Mouse (Mus musculus) spleen, adult 18-20 months (tissue): Measurements from ENCODE around the gene Olfr1046.
"Not testable (repeated sequence)": the region's sequence is repeated elsewhere in the genome, so short reads cannot be mapped to it uniquely, and the experiment has no call there.

Source experiments
- DNase-seq, 2 experiments: peaks; one replicate each; pipeline ENCODE4 v3.0.0; 2022; ENCODE audit warnings: mixed read lengths in 2 of 2

Gene Olfr1046

DNA sequence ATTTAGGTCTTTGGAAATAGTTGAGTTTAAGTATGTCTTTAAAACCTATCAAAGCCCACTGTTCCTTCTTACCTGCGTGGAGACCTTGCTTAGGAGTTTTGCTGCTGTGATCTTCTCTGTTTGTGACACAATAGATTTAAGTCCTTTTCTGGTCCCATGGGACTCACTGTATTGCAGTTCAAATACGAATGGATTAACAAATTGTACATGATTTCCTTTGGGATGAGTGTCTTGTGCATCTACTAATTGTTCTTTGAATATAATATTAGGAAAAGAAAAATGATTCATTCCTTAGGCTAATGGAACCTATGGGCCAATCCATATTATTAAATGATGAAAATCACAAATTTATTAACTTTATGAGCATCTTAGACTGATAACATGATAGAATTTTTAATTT lies at the start of gene Olfr1046:
Olfr1046 (minus strand) TSS at position 101 of the 400 bp plus-strand sequence.
- no peak for DNase-seq

DNA sequence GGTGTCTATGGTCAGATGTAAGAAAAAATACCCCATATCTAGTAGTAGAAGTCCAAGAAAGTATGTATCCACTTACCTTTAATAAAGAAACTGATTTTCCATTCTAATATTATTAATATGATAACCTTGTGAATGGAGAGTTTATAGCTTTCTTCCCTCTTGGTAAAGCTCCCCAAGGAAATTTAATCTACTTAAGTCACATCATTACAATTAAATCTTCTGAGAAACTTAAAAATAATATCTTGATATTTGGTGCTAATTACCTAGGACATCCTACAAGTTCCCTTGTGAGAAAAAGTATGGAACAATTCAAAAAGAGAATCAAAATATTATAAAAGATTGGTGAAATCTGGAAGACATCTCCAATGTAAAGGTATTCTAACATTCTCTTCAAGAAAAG lies 39.1 kb upstream of the Olfr1046 start, which contains the start of gene Olfr1049:
Olfr1049 (minus strand) TSS at position 101 of the 400 bp plus-strand sequence.
- not testable (repeated sequence) for DNase-seq

DNA sequence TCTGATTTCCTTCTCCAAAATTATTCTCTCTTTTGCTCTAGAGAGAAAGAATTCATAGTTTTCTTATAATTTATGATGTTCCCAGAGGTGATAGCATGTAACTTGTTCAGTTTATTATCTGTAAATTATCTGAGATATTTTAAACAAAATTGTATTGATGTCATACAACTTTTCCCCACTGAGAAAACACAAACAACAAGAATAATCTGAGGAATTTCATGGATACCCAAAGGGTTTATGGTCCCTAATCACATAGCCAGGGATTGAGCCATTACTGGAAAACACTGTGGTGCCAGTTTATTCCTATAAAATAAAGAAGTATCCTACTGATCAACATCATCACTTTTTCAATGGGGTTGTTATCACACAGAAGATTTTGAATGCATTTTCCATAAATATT lies 21.1 kb upstream of the Olfr1046 start, which contains the start of gene Olfr1048:
Olfr1048 (minus strand) TSS at position 101 of the 400 bp plus-strand sequence.
- DNase-seq: no peak

DNA sequence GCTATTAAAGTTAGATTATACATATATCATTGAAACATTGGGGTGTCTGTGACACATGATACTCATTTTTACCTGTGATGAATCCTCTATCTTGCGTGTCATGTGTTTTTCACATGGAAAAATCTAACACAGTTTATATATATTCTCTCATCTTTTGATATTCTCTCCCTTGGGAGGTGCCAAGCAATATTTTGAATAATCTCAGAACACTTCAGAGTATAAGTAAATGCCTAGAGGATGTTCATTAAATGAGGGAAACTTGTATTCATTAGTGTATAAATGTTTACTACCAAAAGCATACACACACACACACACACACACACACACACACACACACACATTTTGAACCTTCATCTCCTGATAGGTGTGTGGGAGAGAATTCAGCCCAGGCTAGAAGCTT lies 12.2 kb upstream of the Olfr1046 start, which contains the start of gene Olfr1047:
Olfr1047 (minus strand) TSS at position 101 of the 400 bp plus-strand sequence.
- DNase-seq: no peak

DNA sequence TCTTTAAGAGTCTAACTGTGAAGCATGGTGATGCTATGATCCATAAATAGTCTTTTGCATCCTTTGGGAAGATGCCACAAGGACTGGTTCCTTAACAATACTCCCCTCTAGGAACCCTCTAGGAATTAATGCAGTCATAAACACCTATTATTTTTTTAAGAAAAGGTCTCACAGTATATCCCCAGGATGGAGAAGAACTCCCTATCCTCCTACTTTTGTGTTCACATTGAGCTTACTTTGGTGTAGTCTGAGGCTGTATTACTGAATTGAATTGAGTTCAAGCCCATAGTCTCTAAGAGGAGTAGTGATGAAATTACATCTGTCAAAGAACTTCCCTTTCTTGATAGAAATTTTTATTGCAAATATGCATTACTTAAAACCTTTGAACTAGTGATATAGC lies 16.2 kb downstream of the Olfr1046 start, which contains the start of gene Olfr1045:
Olfr1045 (minus strand) TSS at position 101 of the 400 bp plus-strand sequence.
- DNase-seq: no peak

DNA sequence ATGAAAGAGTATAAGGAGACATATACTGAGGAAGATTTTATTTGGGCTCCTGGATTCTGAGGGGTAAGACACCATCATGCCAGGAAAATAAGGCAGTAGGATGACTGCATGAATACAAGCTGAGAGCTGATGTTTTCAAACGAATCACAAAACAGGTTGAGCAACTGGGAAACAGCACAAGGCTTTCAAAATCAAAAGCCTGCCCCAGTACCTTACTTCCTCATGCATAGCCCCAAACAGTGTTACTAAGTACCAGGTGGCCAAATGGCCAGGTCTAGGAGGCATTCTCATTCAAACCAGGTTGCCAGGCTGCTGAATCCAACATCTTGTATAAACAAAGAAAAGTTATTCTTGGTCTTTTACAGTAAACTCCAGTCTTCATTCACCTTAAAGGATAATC lies 23.3 kb downstream of the Olfr1046 start:
- DNase-seq: no peak

DNA sequence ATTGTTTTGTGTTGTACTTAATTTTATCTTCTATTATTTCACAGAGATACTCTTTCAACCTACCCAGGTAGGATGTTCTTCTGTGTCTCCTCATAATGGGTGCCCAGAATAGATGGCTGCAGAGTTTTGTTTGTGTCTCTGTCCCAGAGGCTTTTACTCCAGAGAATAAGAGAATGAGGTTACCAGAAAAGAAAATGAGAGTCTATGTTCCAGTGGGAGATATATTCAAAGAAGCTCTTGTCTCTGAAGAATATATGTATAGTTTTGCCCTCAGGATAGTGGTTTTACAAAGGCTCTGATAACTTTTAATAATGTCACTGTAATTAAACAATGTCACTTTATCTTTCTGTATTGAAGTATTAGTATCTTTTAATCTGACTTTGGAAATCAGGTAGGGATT lies 33.5 kb downstream of the Olfr1046 start, which contains the start of gene Olfr52:
Olfr52 (minus strand) TSS at position 101 of the 400 bp plus-strand sequence.
- DNase-seq: no peak

DNA sequence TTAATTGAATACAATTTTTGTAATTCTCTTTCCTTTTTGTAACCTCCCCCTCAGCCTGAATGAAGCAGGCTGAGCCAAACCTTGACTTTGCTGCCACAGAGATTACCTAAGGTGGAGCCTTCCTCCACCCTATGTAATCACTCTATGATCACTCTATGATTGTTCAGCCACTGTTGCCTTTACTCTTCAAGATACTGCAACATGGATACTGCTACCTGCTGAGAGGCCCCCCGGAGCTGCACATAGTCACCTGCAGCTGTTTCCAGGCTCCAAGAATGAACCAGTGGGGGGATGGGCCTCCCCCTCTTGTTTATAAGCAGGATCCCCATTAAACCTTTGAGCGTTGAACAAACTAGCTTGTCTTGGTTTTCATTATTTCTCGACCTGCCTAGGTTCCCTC lies 39.2 kb downstream of the Olfr1046 start:
- DNase-seq: no peak

DNA sequence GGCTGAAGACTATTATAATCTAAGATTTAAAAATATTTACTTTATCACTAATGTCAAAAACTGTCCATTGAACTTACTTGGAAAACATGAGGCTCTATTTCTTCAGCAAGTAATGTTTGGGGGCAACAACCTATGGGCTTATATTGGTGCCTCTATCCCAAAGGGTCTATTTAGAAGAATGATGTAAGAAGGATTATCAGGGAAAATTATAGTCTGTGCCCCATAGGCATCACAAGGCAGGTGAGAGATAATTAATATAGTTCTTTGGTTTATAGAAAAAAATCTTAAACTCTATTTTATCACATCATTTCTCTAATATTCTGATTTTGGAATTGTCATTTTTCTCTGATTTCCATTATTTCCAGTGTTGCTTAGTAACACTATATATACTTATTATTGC lies 41.4 kb downstream of the Olfr1046 start, which contains the start of gene Olfr1044:
Olfr1044 (minus strand) TSS at position 101 of the 400 bp plus-strand sequence.
- DNase-seq: no peak

DNA sequence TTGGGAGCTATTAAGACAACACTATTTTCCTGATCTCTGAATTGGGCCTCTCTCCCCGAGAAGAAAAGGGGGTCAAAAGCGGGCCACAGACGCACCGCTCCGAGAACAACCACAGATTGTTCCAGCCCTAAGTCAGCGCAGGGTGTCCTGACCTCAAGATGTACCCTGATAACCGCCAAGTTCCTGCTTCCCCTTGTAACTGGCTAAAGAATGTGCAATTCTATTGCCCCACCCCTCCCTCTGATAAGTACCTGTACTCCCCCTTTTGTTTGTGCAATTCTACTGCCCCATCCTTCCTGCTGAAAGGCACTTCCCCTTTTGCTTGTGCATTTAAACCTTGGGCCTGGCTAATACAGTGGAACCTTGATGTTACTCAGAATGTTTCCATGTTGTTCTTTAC lies 43.7 kb downstream of the Olfr1046 start:
- DNase-seq: not testable (repeated sequence)

DNA sequence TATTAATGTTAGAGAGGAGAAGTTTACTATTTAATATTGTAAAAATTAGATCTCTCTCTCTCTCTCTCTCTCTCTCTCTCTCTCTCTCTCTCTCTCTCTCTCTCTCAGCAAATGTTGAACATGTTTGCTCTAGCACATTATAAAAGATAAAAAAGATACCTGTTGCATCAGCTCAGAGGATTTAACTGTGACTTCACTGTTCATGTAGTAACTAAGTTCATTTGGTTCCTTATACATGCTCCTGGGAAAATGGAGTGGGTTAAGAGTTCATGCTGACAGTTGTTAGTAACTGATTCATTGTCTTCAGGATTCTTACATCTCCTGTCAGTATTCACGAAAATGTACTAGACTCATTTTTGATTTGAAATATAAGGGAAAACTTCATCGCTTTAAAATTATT lies 51.7 kb downstream of the Olfr1046 start, which contains the start of gene Olfr1043:
Olfr1043 (minus strand) TSS at position 101 of the 400 bp plus-strand sequence.
- DNase-seq: no peak
